Mouse (Mus musculus) liver, postnatal 0 days (tissue): ENCODE measurements around the gene Lrrd1.
"Not testable (repeated sequence)": the region's sequence is repeated elsewhere in the genome, so short reads cannot be mapped to it uniquely, and the experiment has no call there.

Source experiments
- CTCF ChIP-seq: sonication (generic); IDR thresholded peaks from 2 replicates; pipeline ENCODE4 v1.5.1; 2016; ENCODE audit warnings: antibody characterized with exemption, low read depth
- EP300 ChIP-seq: IDR thresholded peaks from 2 replicates; pipeline ENCODE4 v1.6.1; 2016; ENCODE audit warnings: antibody characterized with exemption, low read depth, mild to moderate bottlenecking

DNA sequence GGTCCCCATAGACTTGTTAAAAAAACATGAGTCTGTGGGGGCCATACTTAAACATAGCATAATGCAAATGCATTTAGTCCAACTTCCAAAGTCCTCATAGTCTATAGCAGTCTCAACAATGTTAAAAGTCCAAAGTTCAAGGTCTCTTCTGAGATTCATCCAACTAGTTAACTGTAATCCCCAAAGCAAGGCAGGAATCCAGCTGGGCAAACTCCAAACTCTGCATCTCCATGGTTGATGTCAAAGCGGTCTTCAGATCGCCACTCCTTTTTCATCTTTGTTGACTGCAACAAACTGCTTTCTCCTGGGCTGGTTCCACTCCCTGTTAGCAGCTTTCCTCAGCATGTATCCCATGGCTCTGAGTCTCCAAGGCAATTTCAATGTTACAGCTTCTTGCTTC is 47.9 kb upstream of the Lrrd1 start:
- TF ChIP-seq EP300, CTCF: not testable (repeated sequence)
